ENCODE assay signal across 22 mouse cellular contexts in genomic region chr11:68769770-68770510, GRCm38 (mm10).
DNase-seq lines count a peak whose midpoint lies in the region; ATAC-seq and TF ChIP-seq lines count a peak whose summit lies in the region.
"Had no signal": no experiment of that assay in that cellular context is flagged by ENCODE, and none has a peak within 500 bp of the region (broad histone marks: within the 10 kb centered on the region; RNA-seq: fewer than 3 reads in every experiment).

No protein-coding gene starts in this region.

- H3K4me2 ChIP-seq in liver, embryonic 14.5 days (ENCODE audit: low read depth), result peak overlapping the region; percentile 25
- H3K4me2 ChIP-seq: embryonic facial prominence, embryonic 13.5 days; forebrain, embryonic 12.5 days; limb, embryonic 15.5 days had no signal

- peak; percentile 67 for ATAC-seq in erythroblast, adult 5-6 weeks (replicated peaks; ENCODE audit: low FRiP score, poor library complexity, severe bottlenecking)
- no peak for ATAC-seq in liver, embryonic 14.5 days (ENCODE audit: insufficient read depth)
- ATAC-seq: hindbrain, embryonic 16.5 days; Patski had no signal

- peaks cover 4% of the 10 kb centered on the region; the same call in 1 of the 2 replicates for H3K4me1 ChIP-seq in thymus, adult 2 months (replicated peaks; ENCODE audit: control insufficient read depth, insufficient read depth, low read length)
- peaks cover 12 to 31% of the 10 kb centered on the region in 2 experiments for H3K4me1 ChIP-seq in liver, embryonic 14.5 days (replicated peaks; ENCODE audit: control insufficient read depth in 2 of 2, insufficient read depth in 2 of 2, low read length in 1 of 2)
- H3K4me1 ChIP-seq: embryonic facial prominence, embryonic 13.5 days; limb, embryonic 15.5 days had no signal

- H3K27me3 ChIP-seq in thymus, adult 2 months (ENCODE audit: control insufficient read depth, insufficient read depth, low read length), result no peaks in the 10 kb centered on the region
- H3K27me3 ChIP-seq in liver, embryonic 14.5 days (ENCODE audit: control insufficient read depth, insufficient read depth, low read length), result no peaks in the 10 kb centered on the region
- H3K27me3 ChIP-seq: embryonic facial prominence, embryonic 13.5 days; forebrain, embryonic 12.5 days; limb, embryonic 15.5 days; Patski had no signal

- no peaks in the 10 kb centered on the region for H3K9me3 ChIP-seq in liver, embryonic 14.5 days (ENCODE audit: control insufficient read depth, low read length)
- H3K9me3 ChIP-seq: embryonic facial prominence, embryonic 13.5 days; forebrain, embryonic 12.5 days; limb, embryonic 15.5 days had no signal

- DNase-seq in thymus, adult 2 months, result peak; percentile 14
- DNase-seq in thymus, postnatal 10 days (ENCODE audit: low spot score in 2 of 2), result no peak
- peak in 1 of 3 experiments; percentile 17 for DNase-seq in liver, embryonic 14.5 days (ENCODE audit: low read depth in 3 of 3, low spot score in 3 of 3)
- DNase-seq in thymus, postnatal 4 days, result peak; percentile 27
- no peak for DNase-seq in right cerebral cortex, postnatal 4 days
- DNase-seq in lung, postnatal 4 days, result no peak
- DNase-seq in kidney, adult 11 months, result no peak
- DNase-seq: adrenal gland, adult 8-10 months; cerebellum, adult 9-10 months; heart, adult 18-20 months; heart, postnatal 4 days; kidney, adult 18-20 months; kidney, postnatal 14 days; lung, postnatal 36 days; right cerebral cortex, postnatal 25 days had no signal

- TF ChIP-seq POLR2A in thymus, adult 2 months (IDR thresholded peaks at IDR 0.05; ENCODE audit: control insufficient read depth, extremely low read depth, insufficient read depth, low read length, poor library complexity), result no peak

- TF ChIP-seq CTCF in thymus, adult 2 months (IDR thresholded peaks at IDR 0.05; ENCODE audit: borderline replicate concordance, control insufficient read depth, extremely low read depth, insufficient read depth, low read length, poor library complexity), result no peak
- TF ChIP-seq CTCF in liver, embryonic 14.5 days (IDR thresholded peaks at IDR 0.05; ENCODE audit: low read depth), result no peak

- WGBS in thymus, adult 2 months, result 65% methylated on average over 9 of the region's 9 CpGs
- 65% methylated on average over 9 of the region's 9 CpGs for WGBS in liver, embryonic 14.5 days (ENCODE audit: insufficient replicate concordance)

- H3K4me3 ChIP-seq in thymus, adult 2 months (ENCODE audit: control insufficient read depth, insufficient read depth, low read length), result no peak overlapping the region
- no peak overlapping the region for H3K4me3 ChIP-seq in liver, embryonic 14.5 days (ENCODE audit: insufficient read depth in 1 of 2, low read depth in 2 of 2, low read length in 2 of 2)
- H3K4me3 ChIP-seq: embryonic facial prominence, embryonic 13.5 days; forebrain, embryonic 12.5 days; limb, embryonic 15.5 days had no signal

- H3K36me3 ChIP-seq in thymus, adult 2 months (ENCODE audit: control insufficient read depth, insufficient read depth, low read length), result no peaks in the 10 kb centered on the region
- peaks cover 16% of the 10 kb centered on the region for H3K36me3 ChIP-seq in liver, embryonic 14.5 days (replicated peaks; ENCODE audit: control insufficient read depth, insufficient read depth, low read depth)

- no peak for TF ChIP-seq EP300 in liver, embryonic 14.5 days (IDR thresholded peaks at IDR 0.05; ENCODE audit: low read depth)

- no peak overlapping the region for H3K9ac ChIP-seq in liver, embryonic 14.5 days (replicated peaks)
- H3K9ac ChIP-seq: embryonic facial prominence, embryonic 13.5 days; forebrain, embryonic 12.5 days; limb, embryonic 15.5 days had no signal

- no peak overlapping the region for H3K27ac ChIP-seq in thymus, adult 2 months (ENCODE audit: control insufficient read depth, insufficient read depth, low read length)
- H3K27ac ChIP-seq in liver, embryonic 14.5 days, result peak overlapping the region; percentile 37; the same call in 1 of the 2 replicates
- H3K27ac ChIP-seq: embryonic facial prominence, embryonic 13.5 days; forebrain, embryonic 12.5 days; limb, embryonic 15.5 days; stomach, postnatal 0 days had no signal

Comparison
In these comparisons a context has a peak if more than half of its experiments do, and no peak if none do; other contexts are left out.
1. DNase-seq: peak in thymus, adult 2 months (single experiment) and thymus, postnatal 4 days (single experiment); none in thymus, postnatal 10 days (0 of 2), right cerebral cortex, postnatal 4 days (single experiment), lung, postnatal 4 days (0 of 2) and kidney, adult 11 months (single experiment).